Mouse (Mus musculus): ENCODE measurements at regions not wholly inside any gene's neighbourhood (a gene's known extent, or its start where the extent isn't known, plus 50 kb on each side); places are given as distances from the start of the nearest gene placed in this dataset.

DNA sequence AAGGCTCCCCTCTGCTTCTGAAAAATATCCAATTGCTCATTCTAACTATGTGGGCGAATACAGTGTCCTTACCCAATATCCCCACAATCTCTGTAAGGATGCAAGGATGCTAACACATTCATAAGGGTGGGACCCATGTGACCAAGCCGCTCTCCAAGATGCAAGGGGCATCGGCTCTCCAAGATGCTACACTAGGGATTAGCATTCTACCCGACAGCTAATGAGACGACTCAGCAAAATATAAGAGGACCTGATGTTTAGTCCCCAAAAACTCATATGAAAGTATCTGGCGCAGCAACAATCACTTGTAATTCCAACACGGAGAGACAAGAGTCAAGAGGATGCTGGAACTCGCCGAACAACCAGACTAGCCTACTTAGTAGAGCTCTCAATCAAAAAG is 299.6 kb upstream of the Jmjd1c start:
- H3K27me3 ChIP-seq (ENCODE audit: control insufficient read depth, insufficient read depth, low read depth, low read length), result no peaks in the 10 kb centered on the region
- WGBS (ENCODE audit: insufficient replicate concordance), result 73% methylated on average over 9 of the region's 9 CpGs
- H3K27ac ChIP-seq (ENCODE audit: low read length), result no peak overlapping the region
- no peaks in the 10 kb centered on the region for H3K4me1 ChIP-seq (ENCODE audit: control insufficient read depth, low read depth, low read length)
- H3K9ac ChIP-seq (ENCODE audit: low read depth, low read length), result no peak overlapping the region
- no peak overlapping the region for H3K4me2 ChIP-seq (ENCODE audit: low read depth, low read length)
- no peaks in the 10 kb centered on the region for H3K9me3 ChIP-seq (replicated peaks; ENCODE audit: control insufficient read depth, low read length)
- no peak for ATAC-seq (ENCODE audit: low read depth)
- no peak overlapping the region for H3K4me3 ChIP-seq (ENCODE audit: low read depth, low read length)
- H3K36me3 ChIP-seq (ENCODE audit: control insufficient read depth, insufficient read depth), result no peaks in the 10 kb centered on the region

- WGBS (ENCODE audit: insufficient replicate concordance), result 39% methylated on average over 1 of the region's 1 CpGs
- H3K36me3 ChIP-seq (ENCODE audit: control insufficient read depth, insufficient read depth), result no peaks in the 10 kb centered on the region
- no peaks in the 10 kb centered on the region for H3K4me1 ChIP-seq (ENCODE audit: control insufficient read depth, low read depth, low read length)
- ATAC-seq (ENCODE audit: low read depth), result no peak
- no peak overlapping the region for H3K4me3 ChIP-seq (ENCODE audit: low read depth, low read length)
- H3K4me2 ChIP-seq (ENCODE audit: low read depth, low read length), result no peak overlapping the region
- no peak overlapping the region for H3K27ac ChIP-seq (ENCODE audit: low read length)
- H3K27me3 ChIP-seq (ENCODE audit: control insufficient read depth, insufficient read depth, low read depth, low read length), result no peaks in the 10 kb centered on the region
- H3K9ac ChIP-seq (ENCODE audit: low read depth, low read length), result no peak overlapping the region
- H3K9me3 ChIP-seq (replicated peaks; ENCODE audit: control insufficient read depth, low read length), result no peaks in the 10 kb centered on the region
These were observed 293.2 kb upstream of the Jmjd1c start for GRCm38 (mm10) chr10:66802691-66803090.

DNA sequence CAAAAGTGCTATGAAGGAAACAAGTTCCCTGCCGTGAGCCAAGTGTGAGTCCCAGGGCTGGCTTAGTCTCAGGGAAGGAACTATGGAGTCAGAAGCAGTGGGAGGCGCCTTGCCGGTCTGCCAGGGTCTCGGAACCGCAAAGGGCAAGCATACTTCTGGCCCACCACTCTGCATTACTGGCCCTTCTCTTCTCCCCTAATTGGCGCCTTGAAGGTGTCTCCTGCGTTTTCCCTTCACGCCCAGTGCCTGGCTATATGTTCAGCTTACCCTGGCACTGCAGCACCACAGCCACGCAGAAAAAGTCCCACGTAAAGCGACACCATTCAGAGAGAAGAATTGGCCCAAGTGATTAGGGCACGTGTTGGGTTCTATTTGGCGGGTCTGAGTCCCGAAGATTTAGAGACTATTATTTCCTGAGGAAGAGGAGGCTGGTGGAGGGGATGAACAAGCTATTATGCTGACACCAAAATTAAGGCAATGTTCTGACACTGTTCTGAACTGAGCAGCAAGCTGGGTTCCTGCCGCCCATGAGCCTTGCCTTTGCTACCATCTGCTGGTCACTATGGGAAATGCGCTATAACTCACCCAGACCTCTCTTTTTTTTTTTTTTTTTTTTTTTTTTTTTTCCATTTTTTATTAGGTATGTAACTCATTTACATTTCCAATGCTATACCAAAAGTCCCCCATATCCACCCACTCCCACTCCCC is 288.5 kb upstream of the Jmjd1c start:
- H3K9me3 ChIP-seq (replicated peaks; ENCODE audit: control insufficient read depth, low read length), result no peaks in the 10 kb centered on the region
- H3K4me2 ChIP-seq (ENCODE audit: low read depth, low read length), result no peak overlapping the region
- H3K27me3 ChIP-seq (ENCODE audit: control insufficient read depth, insufficient read depth, low read depth, low read length), result no peaks in the 10 kb centered on the region
- no peak overlapping the region for H3K9ac ChIP-seq (ENCODE audit: low read depth, low read length)
- no peak overlapping the region for H3K4me3 ChIP-seq (ENCODE audit: low read depth, low read length)
- WGBS (ENCODE audit: insufficient replicate concordance), result 39% methylated on average over 16 of the region's 16 CpGs
- no peak overlapping the region for H3K27ac ChIP-seq (ENCODE audit: low read length)
- no peaks in the 10 kb centered on the region for H3K4me1 ChIP-seq (ENCODE audit: control insufficient read depth, low read depth, low read length)
- H3K36me3 ChIP-seq (ENCODE audit: control insufficient read depth, insufficient read depth), result no peaks in the 10 kb centered on the region
- ATAC-seq (ENCODE audit: low read depth), result no peak

DNA sequence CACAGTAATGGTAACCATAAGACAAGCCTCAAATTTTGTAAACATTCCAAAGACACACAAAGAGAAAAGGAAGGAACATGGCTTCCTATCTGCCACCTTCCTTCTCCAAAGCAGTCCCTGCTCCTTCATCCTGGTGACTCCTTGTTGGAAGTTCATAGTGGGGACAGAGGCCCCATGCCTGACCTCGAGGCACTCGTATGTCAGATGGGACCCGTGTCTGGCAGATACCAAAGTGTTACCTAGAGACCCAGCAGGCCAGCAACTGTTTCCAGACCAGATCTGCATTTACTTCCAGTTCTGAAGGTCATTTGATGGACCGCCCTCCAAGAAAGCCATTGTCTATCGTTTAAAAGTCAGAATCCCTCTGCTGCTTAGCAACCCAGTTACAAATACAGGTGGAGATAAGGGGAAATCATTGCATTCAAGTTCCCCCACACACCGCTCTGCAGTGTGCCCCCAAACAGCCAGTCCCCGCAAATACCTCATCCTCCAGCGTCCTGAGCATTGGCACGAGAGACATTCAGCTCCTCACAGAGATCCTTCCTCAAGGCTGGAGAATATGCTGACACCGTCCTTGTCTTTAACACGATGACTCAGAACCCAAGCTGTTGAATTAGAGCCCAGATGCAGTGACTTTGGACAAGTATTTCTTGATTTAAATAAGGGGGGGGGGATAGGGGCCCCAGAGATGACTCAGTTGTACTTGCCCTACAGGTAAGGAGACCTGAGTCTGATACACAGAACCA is 283.2 kb upstream of the Jmjd1c start:
- Histone ChIP-seq H3K9me3 (replicated peaks; ENCODE audit: control insufficient read depth, low read length) (no peaks in the 10 kb centered on the region), H3K4me2 (ENCODE audit: low read depth, low read length) (no peak overlapping the region), H3K27me3 (ENCODE audit: control insufficient read depth, insufficient read depth, low read depth, low read length) (no peaks in the 10 kb centered on the region), H3K4me1 (ENCODE audit: control insufficient read depth, low read depth, low read length) (no peaks in the 10 kb centered on the region), H3K36me3 (ENCODE audit: control insufficient read depth, insufficient read depth) (no peaks in the 10 kb centered on the region), H3K27ac (ENCODE audit: low read length) (no peak overlapping the region), H3K9ac (ENCODE audit: low read depth, low read length) (no peak overlapping the region), H3K4me3 (ENCODE audit: low read depth, low read length) (no peak overlapping the region)
- 65% methylated on average over 11 of the region's 11 CpGs for WGBS (ENCODE audit: insufficient replicate concordance)
- no peak for ATAC-seq (ENCODE audit: low read depth)

- Histone ChIP-seq H3K9ac (ENCODE audit: low read depth, low read length) (no peak overlapping the region), H3K36me3 (ENCODE audit: control insufficient read depth, insufficient read depth) (no peaks in the 10 kb centered on the region), H3K9me3 (replicated peaks; ENCODE audit: control insufficient read depth, low read length) (no peaks in the 10 kb centered on the region), H3K27me3 (ENCODE audit: control insufficient read depth, insufficient read depth, low read depth, low read length) (no peaks in the 10 kb centered on the region), H3K4me2 (ENCODE audit: low read depth, low read length) (no peak overlapping the region), H3K27ac (ENCODE audit: low read length) (no peak overlapping the region), H3K4me3 (ENCODE audit: low read depth, low read length) (no peak overlapping the region), H3K4me1 (ENCODE audit: control insufficient read depth, low read depth, low read length) (no peaks in the 10 kb centered on the region)
- no peak for ATAC-seq (ENCODE audit: low read depth)
- 10% methylated on average over 15 of the region's 15 CpGs for WGBS (ENCODE audit: insufficient replicate concordance)
These were observed 281.9 kb upstream of the Jmjd1c start for GRCm38 (mm10) chr10:66813850-66814564.

DNA sequence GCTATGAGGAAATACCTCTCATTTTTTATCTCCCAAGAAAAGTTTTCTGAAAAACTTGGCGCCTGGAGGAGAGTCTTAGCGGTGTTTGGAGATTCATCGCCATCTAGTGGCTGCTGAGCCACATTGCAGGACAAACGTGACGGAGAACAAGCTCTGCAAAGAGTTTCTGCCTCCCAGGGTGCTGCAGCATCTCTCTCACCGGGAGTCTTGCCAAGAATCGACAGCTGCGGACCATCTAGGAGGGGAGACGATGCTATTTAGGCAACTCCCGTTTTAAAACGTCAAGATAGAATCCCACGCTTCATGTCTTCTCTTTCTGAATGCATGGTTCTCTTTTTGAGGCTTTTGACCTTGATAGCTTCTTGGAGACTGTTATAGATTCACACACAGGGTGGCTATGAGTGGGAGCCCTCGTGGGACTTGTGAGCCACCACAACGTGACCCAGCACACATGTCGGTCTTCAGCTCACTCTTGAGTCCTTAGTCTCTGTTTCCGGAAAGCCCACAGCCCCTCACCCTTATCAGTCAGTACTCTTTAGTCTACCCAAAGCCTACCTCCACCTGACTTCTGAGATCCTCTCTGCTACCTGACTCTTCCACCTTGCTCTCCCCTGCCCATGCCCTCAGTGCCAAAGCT is 281.2 kb upstream of the Jmjd1c start:
- H3K27me3 ChIP-seq (ENCODE audit: control insufficient read depth, insufficient read depth, low read depth, low read length), result no peaks in the 10 kb centered on the region
- H3K9me3 ChIP-seq (replicated peaks; ENCODE audit: control insufficient read depth, low read length), result no peaks in the 10 kb centered on the region
- no peak for ATAC-seq (ENCODE audit: low read depth)
- H3K4me2 ChIP-seq (ENCODE audit: low read depth, low read length), result no peak overlapping the region
- no peak overlapping the region for H3K4me3 ChIP-seq (ENCODE audit: low read depth, low read length)
- H3K4me1 ChIP-seq (ENCODE audit: control insufficient read depth, low read depth, low read length), result no peaks in the 10 kb centered on the region
- WGBS (ENCODE audit: insufficient replicate concordance), result 9% methylated on average over 16 of the region's 16 CpGs
- H3K9ac ChIP-seq (ENCODE audit: low read depth, low read length), result no peak overlapping the region
- H3K27ac ChIP-seq (ENCODE audit: low read length), result no peak overlapping the region
- H3K36me3 ChIP-seq (ENCODE audit: control insufficient read depth, insufficient read depth), result no peaks in the 10 kb centered on the region

DNA sequence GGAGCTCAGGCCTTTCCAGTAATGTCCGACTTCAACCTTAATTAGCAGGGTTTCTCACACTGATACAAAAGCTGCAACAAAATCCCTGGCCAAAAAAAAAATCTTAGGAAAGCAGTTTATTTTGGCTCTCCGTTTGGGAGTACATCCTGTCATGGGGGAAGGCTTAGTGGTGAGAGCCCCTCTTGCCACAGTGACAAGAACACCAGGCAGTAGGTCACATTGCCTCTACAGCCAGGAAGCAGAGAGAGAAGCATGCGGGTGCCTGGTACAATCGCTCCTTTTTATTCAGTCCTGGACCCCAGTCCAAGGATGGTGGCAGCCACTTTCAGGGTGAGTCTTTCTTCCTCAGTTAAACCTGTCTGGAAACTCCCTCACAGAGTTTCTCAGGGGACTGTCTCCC is 280.0 kb upstream of the Jmjd1c start:
- Histone ChIP-seq H3K9me3 (replicated peaks; ENCODE audit: control insufficient read depth, low read length) (no peaks in the 10 kb centered on the region), H3K4me3 (ENCODE audit: low read depth, low read length) (no peak overlapping the region), H3K27me3 (ENCODE audit: control insufficient read depth, insufficient read depth, low read depth, low read length) (no peaks in the 10 kb centered on the region), H3K4me2 (ENCODE audit: low read depth, low read length) (no peak overlapping the region), H3K4me1 (ENCODE audit: control insufficient read depth, low read depth, low read length) (no peaks in the 10 kb centered on the region), H3K27ac (ENCODE audit: low read length) (no peak overlapping the region), H3K36me3 (ENCODE audit: control insufficient read depth, insufficient read depth) (no peaks in the 10 kb centered on the region), H3K9ac (ENCODE audit: low read depth, low read length) (no peak overlapping the region)
- ATAC-seq (ENCODE audit: low read depth), result no peak
- WGBS (ENCODE audit: insufficient replicate concordance), result 68% methylated on average over 4 of the region's 4 CpGs

DNA sequence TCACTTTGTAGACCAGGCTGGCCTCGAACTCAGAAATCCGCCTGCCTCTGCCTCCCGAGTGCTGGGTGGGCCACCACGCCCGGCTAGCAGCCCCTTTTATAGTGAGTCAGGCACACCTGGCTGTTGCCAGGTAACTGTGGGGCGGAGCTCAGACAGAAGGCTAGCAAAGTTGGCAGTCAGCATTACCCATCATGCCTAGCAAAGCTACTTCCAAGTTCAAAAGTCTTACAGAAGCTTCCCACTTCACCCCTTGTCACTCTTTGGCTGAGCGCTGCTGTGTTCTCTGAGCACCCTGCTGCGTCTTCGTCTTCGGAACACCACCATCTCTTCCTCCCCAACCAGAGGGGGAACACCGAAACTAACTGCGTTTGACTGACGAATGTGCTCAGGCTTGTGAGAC is 279.1 kb upstream of the Jmjd1c start:
- H3K27ac ChIP-seq (ENCODE audit: low read length), result no peak overlapping the region
- no peak overlapping the region for H3K4me3 ChIP-seq (ENCODE audit: low read depth, low read length)
- no peak overlapping the region for H3K9ac ChIP-seq (ENCODE audit: low read depth, low read length)
- H3K27me3 ChIP-seq (ENCODE audit: control insufficient read depth, insufficient read depth, low read depth, low read length), result no peaks in the 10 kb centered on the region
- no peak overlapping the region for H3K4me2 ChIP-seq (ENCODE audit: low read depth, low read length)
- no peak for ATAC-seq (ENCODE audit: low read depth)
- WGBS (ENCODE audit: insufficient replicate concordance), result 68% methylated on average over 13 of the region's 13 CpGs
- no peaks in the 10 kb centered on the region for H3K4me1 ChIP-seq (ENCODE audit: control insufficient read depth, low read depth, low read length)
- H3K36me3 ChIP-seq (ENCODE audit: control insufficient read depth, insufficient read depth), result no peaks in the 10 kb centered on the region
- H3K9me3 ChIP-seq (replicated peaks; ENCODE audit: control insufficient read depth, low read length), result no peaks in the 10 kb centered on the region

Measured in liver, embryonic 16.5 days (tissue).